In the genomic region with DNA sequence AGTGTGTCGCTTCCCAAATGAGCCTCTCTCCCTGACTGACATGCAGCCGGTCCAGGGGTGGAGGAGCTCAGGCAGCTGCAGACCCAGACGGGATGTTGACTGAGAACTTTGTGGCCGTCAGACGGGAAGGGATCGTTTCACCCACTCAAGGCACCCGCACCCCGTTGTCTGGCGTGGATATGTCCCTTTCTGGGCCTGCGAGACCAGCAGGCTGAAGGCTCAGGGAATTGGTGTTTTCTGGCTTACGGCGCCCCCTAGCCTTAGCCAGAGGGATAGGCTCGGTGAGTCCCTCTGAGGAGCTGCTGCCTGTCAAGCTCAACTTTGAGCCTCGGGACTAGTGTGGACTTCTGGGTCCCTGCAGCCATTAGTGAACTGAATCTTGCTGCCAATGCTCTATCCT, we compare ENCODE assay signal across 8 mouse cellular contexts. TPM values are rescaled to one million over a fixed set of nuclear protein-coding genes. Genes with fewer than 3 reads are reported as not detected.
A peak's percentile ranks its signal among the peaks of the same experiment; 100 is the strongest.
DNase-seq lines count a peak whose midpoint lies in the region; ATAC-seq and TF ChIP-seq lines count a peak whose summit lies in the region.

No protein-coding gene starts in this region.

- H3K9ac ChIP-seq in heart, embryonic 12.5 days: peak overlapping the region; percentile 54; the same call in 1 of the 2 replicates
- no peak overlapping the region; the same call in 1 of the 2 replicates for H3K9ac ChIP-seq in kidney, postnatal 0 days (ENCODE audit: low read depth, low read length)
- 0 out of 2 replicates have a peak overlapping the region, but pooled peaks have one; percentile 26 for H3K9ac ChIP-seq in liver, embryonic 11.5 days (ENCODE audit: low read depth, low read length)
- H3K9ac ChIP-seq in stomach, embryonic 15.5 days: no peak overlapping the region

- no peak for TF ChIP-seq POLR2A in brain, embryonic 14.5 days (IDR thresholded peaks at IDR 0.05; ENCODE audit: borderline replicate concordance, extremely low read depth, insufficient read depth, insufficient read length, poor library complexity, severe bottlenecking)
- 0 out of 2 replicates have a peak, but pooled peaks have one; percentile 12 for TF ChIP-seq POLR2A in embryonic fibroblast, embryonic 13.5 days (IDR thresholded peaks at IDR 0.05; ENCODE audit: low read depth, low read length)

- DNase-seq in 416B (ENCODE audit: low read depth): peak; percentile 60
- DNase-seq in brain, embryonic 14.5 days (ENCODE audit: low read depth): peak; percentile 83
- peak; percentile 88 for DNase-seq in kidney, postnatal 0 days (ENCODE audit: low spot score)
- DNase-seq in liver, embryonic 11.5 days (ENCODE audit: low spot score): peak; percentile 66
- DNase-seq in natural killer cell, adult 2 months (ENCODE audit: low spot score in 2 of 2): peak; percentile 21 to 28

- ATAC-seq in heart, embryonic 12.5 days (ENCODE audit: insufficient number of reproducible peaks, low FRiP score): 0 out of 2 replicates have a peak, but pooled peaks have one; percentile 43
- no peak; the same call in 1 of the 2 replicates for ATAC-seq in kidney, postnatal 0 days (replicated peaks; ENCODE audit: low FRiP score, low read depth)
- ATAC-seq in liver, embryonic 11.5 days (replicated peaks; ENCODE audit: low FRiP score): peak; percentile 56
- ATAC-seq in stomach, embryonic 15.5 days (ENCODE audit: insufficient read depth, low FRiP score, low read depth): 0 out of 2 replicates have a peak, but pooled peaks have one; percentile 25

- H3K27me3 ChIP-seq in heart, embryonic 12.5 days (replicated peaks): peaks cover 12% of the 10 kb centered on the region
- no peaks in the 10 kb centered on the region for H3K27me3 ChIP-seq in kidney, postnatal 0 days (ENCODE audit: insufficient read depth, low read length)
- peaks cover 11% of the 10 kb centered on the region; the same call in 1 of the 2 replicates for H3K27me3 ChIP-seq in liver, embryonic 11.5 days (replicated peaks; ENCODE audit: control insufficient read depth, insufficient read depth, low read length)
- H3K27me3 ChIP-seq in stomach, embryonic 15.5 days (replicated peaks): 0 out of 2 replicates have a peak, but pooled peaks cover 3% of the 10 kb centered on the region

- H3K27ac ChIP-seq in embryonic fibroblast, embryonic 13.5 days (ENCODE audit: insufficient read depth, low read length): no peak overlapping the region
- no peak overlapping the region for H3K27ac ChIP-seq in heart, embryonic 12.5 days (ENCODE audit: poor library complexity, severe bottlenecking)
- H3K27ac ChIP-seq in kidney, postnatal 0 days: no peak overlapping the region
- H3K27ac ChIP-seq in liver, embryonic 11.5 days (ENCODE audit: low read depth, low read length): no peak overlapping the region
- H3K27ac ChIP-seq in stomach, embryonic 15.5 days: no peak overlapping the region

- no peaks in the 10 kb centered on the region; the same call in 1 of the 2 replicates for H3K9me3 ChIP-seq in heart, embryonic 12.5 days (replicated peaks)
- no peaks in the 10 kb centered on the region for H3K9me3 ChIP-seq in kidney, postnatal 0 days (replicated peaks; ENCODE audit: low read length)
- H3K9me3 ChIP-seq in liver, embryonic 11.5 days (ENCODE audit: control insufficient read depth, low read length): no peaks in the 10 kb centered on the region
- no peaks in the 10 kb centered on the region for H3K9me3 ChIP-seq in stomach, embryonic 15.5 days

- TF ChIP-seq CTCF in brain, embryonic 14.5 days (IDR thresholded peaks at IDR 0.05; ENCODE audit: borderline replicate concordance, extremely low read depth, insufficient read depth, insufficient read length): peak; percentile 92
- peak; percentile 86 for TF ChIP-seq CTCF in embryonic fibroblast, embryonic 13.5 days (IDR thresholded peaks at IDR 0.05; ENCODE audit: borderline replicate concordance, insufficient read depth, low read length)
- peak; percentile 88 for TF ChIP-seq CTCF in kidney, postnatal 0 days (IDR thresholded peaks at IDR 0.05; ENCODE audit: low read depth)

- no peak overlapping the region for H3K4me3 ChIP-seq in embryonic fibroblast, embryonic 13.5 days (ENCODE audit: insufficient read depth, low read length)
- H3K4me3 ChIP-seq in heart, embryonic 12.5 days: peak overlapping the region; percentile 33
- 0 out of 2 replicates have a peak overlapping the region, but pooled peaks have one; percentile 0 for H3K4me3 ChIP-seq in kidney, postnatal 0 days (replicated peaks; ENCODE audit: low read depth, low read length)
- H3K4me3 ChIP-seq in liver, embryonic 11.5 days (ENCODE audit: low read depth, low read length): no peak overlapping the region
- no peak overlapping the region; the same call in 1 of the 2 replicates for H3K4me3 ChIP-seq in stomach, embryonic 15.5 days (replicated peaks)

- H3K36me3 ChIP-seq in heart, embryonic 12.5 days: no peaks in the 10 kb centered on the region
- no peaks in the 10 kb centered on the region for H3K36me3 ChIP-seq in kidney, postnatal 0 days (ENCODE audit: insufficient read depth, low read length)
- H3K36me3 ChIP-seq in liver, embryonic 11.5 days (ENCODE audit: control insufficient read depth, insufficient read depth, low read length): no peaks in the 10 kb centered on the region
- no peaks in the 10 kb centered on the region for H3K36me3 ChIP-seq in stomach, embryonic 15.5 days

- H3K4me2 ChIP-seq in heart, embryonic 12.5 days: peak overlapping the region; percentile 73
- H3K4me2 ChIP-seq in kidney, postnatal 0 days (ENCODE audit: low read length): peak overlapping the region; percentile 25
- H3K4me2 ChIP-seq in liver, embryonic 11.5 days: peak overlapping the region; percentile 55
- H3K4me2 ChIP-seq in stomach, embryonic 15.5 days: peak overlapping the region; percentile 48

- WGBS in heart, embryonic 12.5 days: 4% methylated on average over 14 of the region's 14 CpGs
- 7% methylated on average over 14 of the region's 14 CpGs for WGBS in kidney, postnatal 0 days
- WGBS in liver, embryonic 11.5 days: 2% methylated on average over 14 of the region's 14 CpGs
- WGBS in stomach, embryonic 15.5 days: 6% methylated on average over 14 of the region's 14 CpGs

- no peaks in the 10 kb centered on the region for H3K4me1 ChIP-seq in embryonic fibroblast, embryonic 13.5 days (ENCODE audit: control insufficient read depth, insufficient read depth, low read length)
- H3K4me1 ChIP-seq in heart, embryonic 12.5 days (replicated peaks): peaks cover 12% of the 10 kb centered on the region
- peaks cover 8% of the 10 kb centered on the region for H3K4me1 ChIP-seq in kidney, postnatal 0 days (replicated peaks; ENCODE audit: insufficient read depth, low read length)
- peaks cover 9% of the 10 kb centered on the region for H3K4me1 ChIP-seq in liver, embryonic 11.5 days (replicated peaks; ENCODE audit: control insufficient read depth, insufficient read depth, low read length)
- H3K4me1 ChIP-seq in stomach, embryonic 15.5 days: peaks cover 16% of the 10 kb centered on the region; the same call in 1 of the 2 replicates

RNA-seq across cellular contexts. Expression of gene Timp3, which starts 4.1 kb away (rescaled TPM):
- polyA plus RNA-seq in brain, embryonic 14.5 days (2012; rRNA removed): 13.4 and 22.8 TPM in 2 replicates
- 657 and 704 TPM in 2 replicates for polyA plus RNA-seq in embryonic fibroblast, embryonic 13.5 days (2011; ENCODE audit: insufficient read length, low read depth, missing spikeins)
- polyA plus RNA-seq in heart, embryonic 12.5 days (2016; fragmentation: Nextera tagmentation; extraction: Ambion mirVana): 70.8 and 71.5 TPM in 2 replicates
- 87.4 and 99.7 TPM in 2 replicates for polyA plus RNA-seq in kidney, postnatal 0 days (2015; fragmentation: Nextera tagmentation; extraction: Ambion mirVana)
- 32.3 and 33.2 TPM in 2 replicates for polyA plus RNA-seq in liver, embryonic 11.5 days (2014; fragmentation: Nextera tagmentation; extraction: Ambion mirVana)
- 63.5 and 66.0 TPM in 2 replicates for polyA plus RNA-seq in stomach, embryonic 15.5 days (2015; fragmentation: Nextera tagmentation; extraction: Ambion mirVana)

Comparison
In these comparisons a context has a peak if more than half of its experiments do, and no peak if none do; other contexts are left out.
1. DNase-seq: peak in every context shown above with its lines; median percentile 88 in kidney, postnatal 0 days; 83 in brain, embryonic 14.5 days; 66 in liver, embryonic 11.5 days; 60 in 416B; 24 in natural killer cell, adult 2 months.
2. H3K4me3 ChIP-seq: peak in heart, embryonic 12.5 days (single experiment) and kidney, postnatal 0 days (single experiment); none in embryonic fibroblast, embryonic 13.5 days (single experiment), liver, embryonic 11.5 days (single experiment) and stomach, embryonic 15.5 days (single experiment).
3. H3K9ac ChIP-seq: peak in heart, embryonic 12.5 days (single experiment) and liver, embryonic 11.5 days (single experiment); none in kidney, postnatal 0 days (single experiment) and stomach, embryonic 15.5 days (single experiment).
4. Peak in every context shown above with its lines, with median percentiles within 50 percentile points of each other: CTCF ChIP-seq and H3K4me2 ChIP-seq.